Mouse (Mus musculus) kidney, postnatal 14 days (tissue): ENCODE measurements around the gene Pam.
"Not testable (repeated sequence)": the region's sequence is repeated elsewhere in the genome, so short reads cannot be mapped to it uniquely, and the experiment has no call there.

Source experiments
- DNase-seq: peaks from one replicate; pipeline ENCODE4 v3.0.0; 2022; ENCODE audit warnings: mixed read lengths

Gene Pam

GRCm38 (mm10) chr1:97960124-97960523 lies 135.3 kb downstream of the Pam start:
- DNase-seq = no peak

DNA sequence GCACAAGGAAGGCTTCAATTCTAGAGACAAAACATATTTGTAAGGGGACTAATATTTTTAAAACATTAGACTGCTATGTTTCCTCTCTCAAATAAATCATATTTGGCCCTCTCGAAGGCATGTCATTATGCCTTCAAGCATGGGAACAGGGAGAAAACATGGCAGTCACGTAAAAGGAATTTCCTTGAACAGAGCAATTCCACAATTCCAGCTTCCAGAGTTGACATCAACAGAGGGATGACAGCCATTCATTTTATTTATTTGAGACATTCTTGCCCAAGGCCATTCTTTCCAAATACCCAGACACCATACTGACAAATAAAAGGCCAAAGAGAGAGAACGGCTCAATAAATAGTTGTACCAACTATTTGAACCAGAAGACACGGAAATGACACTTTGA lies 136.7 kb downstream of the Pam start:
- DNase-seq = no peak

- DNase-seq = not testable (repeated sequence)
Observed at GRCm38 (mm10) chr1:97949258-97949657, 146.2 kb downstream of the Pam start.

DNA sequence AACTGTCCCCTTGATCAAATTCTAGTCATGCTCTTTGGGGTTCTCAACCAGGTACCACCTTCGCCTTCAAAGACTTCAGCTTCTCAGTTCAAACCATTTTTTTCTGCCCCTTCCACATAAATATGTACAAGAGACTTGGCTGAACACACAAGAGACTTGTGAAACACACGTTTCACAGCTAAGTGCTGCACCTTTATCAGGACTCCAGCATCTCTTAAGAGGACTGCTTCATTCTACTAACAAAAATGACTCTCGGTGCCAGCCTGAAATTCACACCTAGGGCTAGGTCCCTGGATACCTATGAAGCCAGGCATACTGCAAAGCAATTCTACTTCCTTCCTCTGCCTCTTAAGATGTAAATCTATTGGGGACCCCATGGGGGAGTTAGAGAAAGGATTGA lies 148.3 kb downstream of the Pam start:
- DNase-seq = no peak

DNA sequence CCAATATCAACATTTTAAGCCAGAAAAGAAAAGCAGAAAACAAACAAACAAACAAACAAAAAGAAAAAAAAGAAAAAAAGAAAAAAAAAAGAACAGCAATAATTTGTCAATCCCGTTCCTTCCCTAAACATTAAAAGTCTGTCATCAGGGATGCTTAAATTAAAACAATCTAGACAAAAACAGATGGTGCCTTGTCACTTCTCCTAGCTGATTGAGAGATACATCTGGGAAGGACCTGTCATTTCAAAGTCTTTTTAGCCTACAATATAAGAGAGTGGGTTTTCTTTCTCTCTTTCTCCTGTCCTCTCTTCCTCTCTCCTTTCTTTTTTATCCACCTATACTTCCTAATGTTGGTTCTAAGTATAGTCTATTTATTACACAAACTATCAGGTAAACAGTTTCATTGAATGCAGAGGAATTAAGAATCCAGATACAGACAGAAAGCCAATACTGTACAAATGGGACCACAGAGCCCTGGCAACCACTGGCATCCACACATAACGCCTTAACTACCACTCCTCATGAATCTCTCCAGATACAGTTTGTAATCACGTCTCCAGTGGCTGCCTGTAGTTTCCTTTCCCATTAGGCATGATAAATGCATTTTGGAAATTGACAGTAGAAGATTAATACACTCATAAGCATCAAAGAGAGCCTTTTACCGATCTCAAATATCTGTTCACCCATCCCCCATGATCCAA lies 151.4 kb downstream of the Pam start:
- DNase-seq = no peak

GRCm38 (mm10) chr1:97943402-97943801 lies 152.0 kb downstream of the Pam start:
- peak; percentile 29 for DNase-seq

DNA sequence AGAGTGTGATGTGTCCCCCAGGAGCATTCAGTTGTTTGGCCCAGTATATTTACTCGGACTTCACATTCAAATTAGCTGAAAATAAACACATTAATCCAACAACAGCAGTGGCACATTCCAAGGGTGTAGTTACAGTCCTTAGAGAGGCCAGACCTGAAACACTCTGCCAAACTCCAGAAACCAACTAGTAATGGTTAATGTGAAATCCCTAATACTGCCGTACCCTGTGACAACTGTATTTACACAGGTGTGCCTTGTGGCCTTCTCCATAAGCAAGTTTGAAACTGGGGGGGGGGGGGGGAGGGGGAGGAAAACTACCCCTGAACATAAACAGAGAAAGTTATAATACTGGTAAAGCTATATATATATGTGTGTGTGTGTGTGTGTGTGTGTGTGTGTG lies 152.5 kb downstream of the Pam start:
- DNase-seq = no peak

DNA sequence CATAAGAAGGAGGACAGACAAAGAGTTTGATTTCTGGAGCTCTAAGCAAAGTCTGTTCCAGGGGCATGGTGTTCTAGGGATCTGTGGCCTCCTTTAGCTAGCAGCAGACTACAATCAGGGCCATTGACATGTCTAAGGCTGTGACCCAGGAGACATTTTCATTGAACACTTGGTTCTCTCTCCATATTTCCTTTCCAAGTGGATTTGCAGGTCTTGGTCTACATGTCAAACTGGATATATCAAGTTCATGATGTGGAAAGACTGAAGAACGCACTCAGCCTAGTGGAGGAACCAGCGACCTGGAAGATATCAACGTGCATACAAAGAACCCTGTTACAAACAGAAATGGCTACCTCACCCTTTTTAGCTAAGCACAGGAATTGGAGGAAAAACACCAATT lies 156.9 kb downstream of the Pam start:
- no peak for DNase-seq

- no peak for DNase-seq
Observed at GRCm38 (mm10) chr1:97938053-97938452, 157.4 kb downstream of the Pam start.

DNA sequence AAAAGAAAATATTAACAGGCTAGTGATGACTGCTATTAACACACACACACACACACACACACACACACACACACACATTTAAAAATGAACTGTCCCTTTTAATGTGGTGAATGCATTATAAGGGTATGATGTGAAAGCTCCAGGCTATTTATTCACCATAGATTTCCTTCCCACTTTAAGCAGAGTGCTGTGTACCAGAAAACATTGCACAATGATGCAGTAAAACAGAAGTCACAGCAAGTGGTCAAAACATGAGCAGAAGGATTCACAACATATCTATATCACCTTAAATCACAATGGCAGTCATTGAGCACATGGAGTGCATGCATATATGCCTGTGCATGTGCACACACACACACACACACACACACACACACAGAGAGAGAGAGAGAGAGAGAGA lies 160.5 kb downstream of the Pam start:
- DNase-seq = no peak

DNA sequence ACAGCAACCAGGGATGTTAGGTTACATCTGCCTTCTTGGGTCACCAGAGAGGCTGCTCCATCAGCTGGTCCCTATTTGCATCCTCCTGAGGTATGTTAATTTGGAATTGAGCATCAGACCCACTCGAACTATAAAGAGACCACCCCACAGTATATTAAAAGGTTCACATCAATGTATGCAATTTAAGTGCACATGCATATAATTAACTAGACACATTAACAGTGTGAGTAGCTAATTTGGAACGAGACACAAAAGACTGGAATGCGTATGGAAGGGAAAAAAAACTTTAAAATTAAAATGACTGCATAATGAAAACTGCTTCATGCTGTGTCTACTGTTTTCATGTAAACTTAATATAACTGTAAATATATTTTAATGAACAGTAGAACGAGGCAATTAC lies 164.2 kb downstream of the Pam start:
- no peak for DNase-seq

DNA sequence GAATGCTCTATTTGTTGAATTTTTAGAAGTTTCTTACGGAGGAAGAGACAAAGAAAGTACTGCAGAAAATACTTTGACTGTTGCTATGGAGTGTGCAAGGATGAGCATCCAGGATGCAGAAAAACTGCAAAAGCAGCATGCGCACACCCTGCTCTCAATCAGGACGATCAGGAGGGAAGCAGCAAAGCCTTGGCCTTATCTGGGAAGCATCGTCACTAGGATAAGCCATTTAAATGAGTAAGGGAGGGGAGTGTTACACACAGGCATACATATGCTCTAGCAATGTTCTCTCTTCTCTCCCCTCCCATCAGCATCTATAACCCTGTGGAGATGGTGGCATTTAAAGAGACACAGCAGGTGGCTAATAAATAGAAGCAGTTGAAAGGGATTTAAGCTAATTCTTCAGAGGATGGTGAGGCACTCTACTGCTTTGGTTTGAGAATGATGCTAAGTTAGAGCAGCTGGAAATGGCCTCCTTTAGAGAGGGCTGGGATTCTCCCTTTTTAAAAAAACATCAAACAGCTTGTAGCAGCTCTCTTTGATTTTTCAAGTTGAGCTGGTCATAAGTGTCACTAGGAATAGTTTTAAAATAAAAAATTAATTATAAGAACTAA lies 165.9 kb downstream of the Pam start:
- DNase-seq = no peak

- peak; percentile 55 for DNase-seq
Observed at GRCm38 (mm10) chr1:97926789-97927188, 168.7 kb downstream of the Pam start.

- no peak for DNase-seq
Observed at GRCm38 (mm10) chr1:97926017-97926540, 169.4 kb downstream of the Pam start.

- no peak for DNase-seq
Observed at GRCm38 (mm10) chr1:97922395-97922794, 173.1 kb downstream of the Pam start.

DNA sequence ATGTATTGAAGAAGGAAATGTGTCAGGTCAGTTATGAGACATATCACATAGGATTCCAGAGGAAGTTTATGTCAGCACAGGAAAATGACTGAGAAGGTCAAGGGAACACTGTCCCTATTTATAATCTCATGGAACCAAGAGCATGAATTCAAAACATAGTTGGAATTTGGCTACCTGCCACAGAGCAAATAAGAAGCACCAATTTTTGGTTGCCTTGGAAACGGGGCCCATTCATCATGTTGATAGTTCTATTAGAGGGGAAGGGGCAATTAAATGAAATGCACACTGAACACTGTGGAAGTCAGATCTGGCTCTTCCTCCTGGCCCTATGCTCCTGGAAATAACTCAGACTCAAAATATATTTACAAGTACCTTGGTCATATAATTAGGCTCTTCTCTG lies 173.6 kb downstream of the Pam start:
- peak; percentile 49 for DNase-seq

DNA sequence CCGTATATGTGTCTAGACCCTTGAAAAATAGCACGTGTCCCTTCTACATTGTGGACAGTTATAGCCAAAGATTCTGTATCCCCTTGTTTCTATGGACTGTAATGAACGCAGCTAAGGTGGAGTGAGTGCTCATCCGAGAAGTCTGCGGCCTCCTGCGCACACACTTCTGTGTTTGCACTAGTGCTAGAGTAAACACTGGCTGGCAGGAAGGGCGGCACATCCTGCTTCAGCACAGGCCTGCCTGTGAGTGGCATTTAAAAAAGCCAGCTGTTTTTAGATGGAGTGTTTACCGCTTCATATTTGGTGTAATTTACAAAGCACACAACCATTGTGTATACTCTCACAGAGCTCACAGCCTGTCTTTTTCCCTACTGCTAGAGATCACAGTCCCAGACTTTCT lies 177.0 kb downstream of the Pam start:
- DNase-seq = peak; percentile 32

DNA sequence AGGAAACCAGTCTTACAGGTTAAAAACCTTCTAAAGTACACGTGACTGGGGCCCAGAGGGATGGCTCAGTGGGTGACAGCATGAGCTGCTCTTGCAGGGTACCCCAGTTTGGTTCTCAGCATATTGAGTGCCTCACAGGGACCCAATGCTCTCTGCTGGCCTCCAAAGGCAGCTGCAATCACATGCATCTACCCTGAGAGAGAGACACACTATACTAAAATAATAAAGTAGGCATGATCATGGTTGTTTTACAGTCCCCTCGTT lies 178.5 kb downstream of the Pam start:
- DNase-seq = no peak

DNA sequence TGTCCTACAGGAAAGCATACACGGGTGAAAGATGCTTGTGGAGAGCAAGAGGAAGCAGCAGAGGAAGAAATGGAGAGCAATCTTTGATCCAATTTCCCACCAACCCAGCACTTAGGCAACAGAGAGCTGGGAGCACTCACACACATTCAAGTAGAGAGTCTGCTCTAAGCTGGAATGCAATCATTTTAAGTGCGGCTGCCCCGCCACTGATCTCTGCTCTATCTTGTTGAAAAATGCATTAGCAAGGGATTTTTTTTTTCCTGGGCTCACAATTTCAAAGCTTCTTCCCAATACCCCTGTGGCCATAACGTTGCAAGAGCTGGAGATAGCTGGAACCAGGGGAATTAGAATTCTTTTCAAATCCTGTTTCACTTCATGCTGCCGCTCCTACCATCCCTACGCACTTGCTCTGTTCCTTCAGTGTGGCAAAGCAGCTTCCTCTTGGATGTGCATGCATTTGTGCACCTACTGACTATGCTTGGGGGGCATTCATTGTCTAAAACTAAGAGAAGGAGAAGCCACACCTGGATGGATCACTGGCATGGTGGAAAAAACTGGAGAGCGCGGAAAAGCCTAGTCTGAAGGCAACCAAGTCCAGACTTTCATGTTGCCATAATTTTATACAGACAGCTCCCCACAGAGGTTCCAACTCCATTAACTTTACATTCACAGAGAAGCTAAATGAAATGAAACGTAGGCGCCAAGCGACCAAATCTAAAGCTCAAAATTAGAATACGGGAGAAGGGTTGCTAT lies 179.1 kb downstream of the Pam start:
- no peak for DNase-seq

DNA sequence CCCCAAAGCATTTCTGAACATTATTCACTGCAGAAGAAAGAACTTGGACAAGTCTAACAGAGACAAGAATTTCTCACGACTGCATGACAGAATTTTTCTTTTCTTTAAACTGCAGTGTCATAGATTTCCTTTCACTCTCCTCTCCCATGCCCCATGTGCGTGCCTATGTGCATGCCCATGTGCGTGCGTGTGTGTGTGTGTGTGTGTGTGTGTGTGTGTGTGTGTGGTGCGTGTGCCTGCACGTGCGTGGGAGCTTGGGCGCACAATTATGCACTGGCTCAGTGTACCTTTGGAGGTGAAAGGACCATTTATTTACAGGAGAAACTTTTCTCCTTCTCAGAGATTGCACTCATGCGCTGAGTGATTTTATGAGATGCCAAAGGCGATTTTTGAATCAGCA lies 179.7 kb downstream of the Pam start:
- no peak for DNase-seq

- no peak for DNase-seq
Observed at GRCm38 (mm10) chr1:97910874-97911273, 184.6 kb downstream of the Pam start.

DNA sequence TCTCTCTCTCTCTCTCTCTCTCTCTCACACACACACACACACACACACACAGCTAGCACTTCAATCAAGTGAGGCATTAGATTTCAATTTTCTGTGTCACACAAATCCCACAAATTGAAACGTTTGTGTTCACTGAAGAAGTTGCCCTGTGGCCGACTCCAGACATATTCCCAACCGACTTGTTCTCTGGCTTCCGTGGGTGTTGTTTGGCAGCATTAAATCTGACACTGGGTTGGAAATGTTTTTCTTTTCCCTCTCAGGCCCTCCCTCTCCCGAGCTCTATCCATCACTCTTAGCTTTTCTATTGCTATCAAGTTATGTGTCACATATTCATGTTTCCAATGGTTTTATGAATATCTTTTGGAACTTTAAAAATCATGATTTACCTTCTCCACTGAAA lies 185.9 kb downstream of the Pam start:
- no peak for DNase-seq

GRCm38 (mm10) chr1:97908736-97909135 lies 186.7 kb downstream of the Pam start:
- DNase-seq = no peak

DNA sequence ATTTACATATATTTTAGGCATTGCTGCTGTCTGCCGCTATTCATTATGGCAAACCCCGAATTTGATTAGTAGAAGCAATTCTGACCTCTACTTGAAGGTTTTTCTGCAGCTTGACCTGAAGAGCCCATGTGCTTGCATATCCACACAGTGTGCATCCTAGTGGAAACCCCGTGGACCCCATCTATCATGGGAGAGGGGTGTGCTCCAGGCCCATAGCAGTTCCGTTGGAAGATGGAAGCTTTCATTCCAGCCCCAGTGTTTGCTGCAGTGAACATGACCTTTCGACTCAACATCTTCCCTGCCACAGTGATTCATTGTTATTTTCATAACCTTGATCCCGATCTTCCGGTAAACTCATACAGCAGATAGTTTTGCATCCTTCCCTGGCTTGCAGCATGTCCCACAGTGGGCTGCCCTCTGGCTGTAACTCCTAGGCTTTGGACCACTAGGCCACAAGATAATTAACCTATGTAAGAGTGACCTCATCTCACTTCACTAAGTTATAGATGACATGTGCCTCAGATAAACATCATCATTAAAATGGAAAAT lies 191.5 kb downstream of the Pam start:
- DNase-seq = peak; percentile 33
